Mouse (Mus musculus) layer of hippocampus, postnatal 36 days (tissue): ENCODE measurements around the gene Zbtb44. TPM values are rescaled to one million over a fixed set of nuclear protein-coding genes. Genes with fewer than 3 reads are reported as not detected.

Experiments
- DNase-seq, 2 experiments: peaks; one replicate each; pipeline ENCODE4 v3.0.0; 2022
- total RNA-seq, 2 experiments: library from RNA; stranded (reverse); gene quantifications; 2 replicates each; pipeline ENCODE4 v1.2.3; 2021

Zbtb44 gene
- total RNA-seq, 2 experiments from 2014 or later = 42.0 to 42.1 TPM

DNA sequence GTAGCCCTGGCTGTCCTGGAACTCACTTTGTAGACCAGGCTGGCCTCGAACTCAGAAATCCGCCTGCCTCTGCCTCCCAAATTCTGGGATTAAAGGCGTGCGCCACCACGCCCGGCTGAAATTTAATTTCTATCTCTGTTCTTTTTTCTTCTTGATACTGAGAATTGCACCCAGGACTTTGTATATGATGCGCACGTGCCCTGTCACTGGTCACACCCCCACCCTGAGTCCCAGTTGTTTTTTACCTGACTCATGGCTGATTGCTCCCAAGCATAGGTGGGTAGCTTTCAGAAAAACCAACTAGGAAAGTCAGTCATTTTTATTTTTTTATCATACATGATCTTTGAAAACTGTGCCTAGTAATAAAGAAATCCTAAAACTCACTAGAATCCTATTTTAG is 40.3 kb downstream of the Zbtb44 start:
- no peak for DNase-seq

DNA sequence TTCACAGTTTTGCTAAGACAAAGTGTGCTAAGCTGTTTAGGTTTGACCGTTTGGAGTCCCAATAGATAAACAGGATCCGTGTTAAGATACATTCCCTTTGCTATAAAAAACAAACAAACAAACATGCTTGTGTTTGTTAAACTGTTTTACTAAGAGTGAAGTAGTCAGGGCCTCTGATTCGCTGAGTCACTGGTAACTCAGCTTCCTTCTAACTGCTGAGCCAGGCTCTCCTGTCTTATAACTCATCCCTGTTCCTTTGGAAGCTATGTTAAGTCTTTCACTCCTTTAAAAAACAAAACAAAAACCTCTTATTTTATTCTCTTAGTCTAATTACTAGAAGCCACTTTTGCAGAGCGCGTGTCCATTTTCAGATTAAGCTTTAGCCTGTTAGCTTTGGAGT is 41.8 kb downstream of the Zbtb44 start:
- DNase-seq = no peak

- DNase-seq = no peak
Measured at GRCm38 (mm10) chr9:31073797-31074196, 43.4 kb downstream of the Zbtb44 start.

DNA sequence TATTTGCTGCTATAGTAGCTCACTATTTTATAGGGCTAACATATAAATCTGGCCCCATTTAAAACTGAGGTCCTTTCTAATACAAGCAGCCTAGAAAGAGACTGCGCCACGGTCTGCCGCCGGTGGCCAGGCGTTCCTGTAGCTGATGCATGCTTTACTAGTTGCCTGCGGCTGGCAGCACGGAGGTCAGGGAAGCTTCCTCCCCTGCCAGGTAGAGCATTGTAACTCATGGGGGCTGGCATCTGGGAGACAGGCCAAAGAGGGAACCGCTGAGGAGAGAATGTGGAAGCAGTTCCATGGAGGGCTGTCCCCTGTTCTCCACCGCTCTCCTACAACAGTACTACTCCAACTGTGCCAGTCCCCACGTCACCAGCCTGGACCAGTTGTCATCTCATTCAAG is 44.4 kb downstream of the Zbtb44 start:
- no peak for DNase-seq

- DNase-seq = no peak
Measured at GRCm38 (mm10) chr9:31080726-31081125, 50.3 kb downstream of the Zbtb44 start.

- peak; percentile 66 to 77 for DNase-seq
Measured at GRCm38 (mm10) chr9:31082054-31082666, 51.7 kb downstream of the Zbtb44 start.

DNA sequence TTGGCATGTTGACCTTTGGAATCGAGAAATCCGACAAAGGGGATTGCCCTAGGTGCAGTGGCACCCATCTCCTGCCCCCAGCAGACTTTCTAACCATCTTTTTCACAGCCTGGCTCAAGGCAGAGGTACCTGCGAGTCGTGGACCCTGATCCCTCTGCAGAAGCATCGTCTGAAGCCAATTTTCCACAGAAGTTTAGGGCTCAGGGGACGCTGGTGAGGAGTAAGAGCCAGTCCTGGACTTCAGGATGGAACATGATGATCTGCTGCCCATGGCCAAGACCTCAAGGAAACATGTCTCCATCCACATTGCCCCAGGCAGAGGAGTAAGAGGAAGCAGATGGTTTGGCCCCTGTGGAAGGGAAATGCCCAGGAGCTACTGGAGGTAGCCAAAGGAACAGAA is 52.3 kb downstream of the Zbtb44 start:
- no peak for DNase-seq

- DNase-seq = no peak
Measured at GRCm38 (mm10) chr9:31085556-31085955, 55.1 kb downstream of the Zbtb44 start.

DNA sequence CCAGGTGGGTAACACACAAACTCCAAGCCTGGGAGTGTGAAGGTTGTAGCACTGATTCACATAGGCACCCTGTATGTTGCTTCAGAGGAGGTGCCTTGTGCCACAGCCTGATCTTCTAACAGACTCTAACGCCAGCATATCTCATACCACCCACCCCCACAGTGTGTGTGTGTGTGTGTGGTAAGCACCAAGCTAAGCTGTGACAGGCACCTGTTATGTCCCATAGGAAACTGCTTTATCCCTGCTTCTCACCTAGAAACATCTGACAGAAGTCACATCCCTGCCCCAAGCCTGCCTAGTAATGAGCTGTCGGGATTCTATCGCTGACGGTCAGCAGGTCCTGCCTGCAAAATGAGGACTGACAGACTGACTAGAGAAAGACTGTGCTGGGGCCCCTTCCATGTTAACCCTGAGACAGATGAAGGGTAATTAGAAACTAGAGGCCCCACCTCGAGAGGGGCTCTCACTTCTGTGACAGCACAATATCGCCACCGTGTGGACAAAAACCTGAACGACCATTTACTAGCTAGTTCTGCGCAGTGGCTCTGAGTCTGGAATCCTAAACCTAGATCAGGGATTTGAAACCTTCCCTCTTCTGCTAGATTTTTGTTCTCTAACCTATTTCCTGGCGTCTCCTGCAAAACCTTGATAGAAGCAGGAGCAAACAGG is 55.8 kb downstream of the Zbtb44 start:
- DNase-seq = peak; percentile 47 to 65

DNA sequence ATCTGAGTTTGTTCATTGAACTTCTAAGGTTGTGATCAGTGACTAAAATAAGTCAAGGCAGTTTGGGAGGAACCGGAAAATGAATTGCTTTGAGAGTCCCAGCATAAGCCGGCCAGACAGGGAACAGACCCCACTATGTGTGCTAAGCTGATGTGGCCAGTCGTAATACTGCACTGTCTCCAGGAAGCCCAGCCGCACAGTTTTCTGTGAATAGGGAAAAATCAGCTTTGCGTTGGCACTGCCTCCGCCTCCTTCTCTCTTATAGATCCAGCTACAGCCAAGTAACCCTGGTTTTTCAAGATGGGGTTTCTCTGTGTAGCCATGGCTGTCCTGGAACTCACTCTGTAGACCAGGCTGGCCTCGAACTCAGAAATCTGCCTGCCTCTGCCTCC is 56.3 kb downstream of the Zbtb44 start:
- no peak for DNase-seq

DNA sequence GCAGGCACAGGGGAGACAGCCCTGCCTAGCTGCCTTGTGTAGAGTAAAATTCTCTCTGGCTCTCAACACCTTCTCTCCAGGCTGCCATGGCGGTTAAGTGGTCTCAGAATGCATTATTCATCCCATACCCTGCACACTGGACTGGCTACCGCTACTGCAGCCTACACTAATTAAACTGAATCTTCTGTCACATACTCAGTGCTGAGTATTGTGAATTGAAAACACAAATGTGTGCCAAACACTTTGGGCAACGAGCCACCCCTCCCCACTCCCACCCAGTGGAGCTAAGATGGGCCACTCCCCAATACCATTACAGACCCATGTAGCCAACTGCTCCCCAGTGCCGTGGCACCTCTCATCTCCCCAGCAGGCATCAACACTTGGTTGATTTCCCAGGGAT is 57.0 kb downstream of the Zbtb44 start:
- no peak for DNase-seq

DNA sequence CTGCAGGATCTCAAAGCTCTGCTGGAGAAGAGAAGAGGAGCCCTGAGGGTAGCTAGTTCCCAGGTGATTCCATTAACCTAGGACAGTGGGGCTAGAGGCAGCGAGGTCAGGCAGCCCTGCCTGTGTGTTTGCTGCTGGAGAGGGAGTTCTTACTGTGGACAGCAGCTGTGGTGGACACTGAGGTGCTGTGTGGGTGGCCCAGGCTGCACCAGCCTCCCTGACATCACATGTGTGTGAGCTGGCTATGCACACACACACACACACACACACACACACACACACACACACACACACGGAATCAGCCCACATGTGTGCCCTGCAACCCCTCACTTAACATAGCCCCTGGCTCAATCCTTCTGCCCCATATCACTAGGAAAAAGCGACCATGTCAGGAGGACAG is 57.7 kb downstream of the Zbtb44 start:
- DNase-seq = no peak

- DNase-seq = no peak
Measured at GRCm38 (mm10) chr9:31088883-31089282, 58.4 kb downstream of the Zbtb44 start.

GRCm38 (mm10) chr9:31089541-31089940 is 59.1 kb downstream of the Zbtb44 start:
- no peak for DNase-seq

DNA sequence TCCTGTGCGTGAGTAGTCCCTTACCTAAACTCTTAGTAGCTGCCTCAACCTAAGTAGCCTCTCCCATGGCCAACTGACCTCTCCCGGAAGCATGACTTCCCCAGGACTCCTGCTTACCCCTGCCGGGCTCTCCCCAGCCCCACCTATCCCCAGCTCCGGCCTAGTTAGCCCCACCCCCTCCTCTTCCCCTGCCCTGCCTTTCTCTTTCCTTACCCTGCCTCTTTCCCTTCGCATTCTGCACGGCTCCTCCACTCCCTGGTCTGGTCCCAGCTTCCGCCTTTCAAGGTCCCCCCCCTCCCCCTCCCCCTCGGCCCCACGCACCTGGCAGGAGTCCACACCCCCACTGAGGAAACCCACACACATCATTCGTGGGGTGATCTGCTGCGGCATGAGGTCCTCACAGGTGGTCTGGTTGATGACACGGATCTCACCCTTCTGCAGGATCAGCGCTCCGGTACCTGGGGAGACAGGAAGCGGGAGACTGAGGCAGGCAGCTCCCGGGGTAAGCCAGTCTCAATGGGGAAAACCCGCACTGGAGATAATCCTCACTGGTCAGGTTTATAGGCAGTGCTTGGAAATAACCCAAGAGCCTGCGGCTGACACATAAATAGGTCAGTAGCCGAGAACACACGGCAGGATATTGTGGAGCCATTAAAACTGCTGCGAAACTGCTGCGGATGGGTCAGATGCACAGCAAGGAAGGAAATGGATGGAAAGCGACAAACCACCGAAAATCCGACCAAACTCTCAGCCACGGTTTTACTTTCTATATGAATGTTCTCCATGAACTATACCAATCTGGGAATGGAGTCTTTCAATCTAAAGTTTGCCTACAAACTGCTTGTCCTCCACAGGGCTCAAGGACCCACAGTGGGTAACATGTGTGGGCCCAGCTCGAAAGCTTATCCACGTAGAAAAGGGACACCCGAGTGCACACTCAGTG is 59.9 kb downstream of the Zbtb44 start:
- DNase-seq = no peak

DNA sequence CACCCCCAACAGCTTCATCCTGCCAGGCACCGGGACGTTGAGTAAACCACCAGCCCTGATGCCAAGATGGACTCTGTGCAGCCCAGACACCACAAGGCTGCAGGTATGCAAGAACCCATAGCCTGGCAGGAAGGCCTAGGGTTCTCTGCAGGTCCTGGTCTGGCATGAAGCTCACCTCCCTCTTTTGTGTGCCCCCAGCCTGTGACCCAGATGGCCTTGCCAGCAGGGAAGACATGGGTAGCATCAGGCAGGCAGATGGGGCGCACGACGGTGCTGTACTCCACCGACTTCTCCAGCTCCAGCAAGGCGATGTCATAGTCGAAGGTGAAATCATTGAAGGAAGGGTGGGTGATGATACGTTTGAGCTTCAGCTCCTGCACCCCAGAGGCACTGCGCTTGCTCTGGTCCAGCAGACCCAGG is 60.7 kb downstream of the Zbtb44 start:
- DNase-seq = no peak

DNA sequence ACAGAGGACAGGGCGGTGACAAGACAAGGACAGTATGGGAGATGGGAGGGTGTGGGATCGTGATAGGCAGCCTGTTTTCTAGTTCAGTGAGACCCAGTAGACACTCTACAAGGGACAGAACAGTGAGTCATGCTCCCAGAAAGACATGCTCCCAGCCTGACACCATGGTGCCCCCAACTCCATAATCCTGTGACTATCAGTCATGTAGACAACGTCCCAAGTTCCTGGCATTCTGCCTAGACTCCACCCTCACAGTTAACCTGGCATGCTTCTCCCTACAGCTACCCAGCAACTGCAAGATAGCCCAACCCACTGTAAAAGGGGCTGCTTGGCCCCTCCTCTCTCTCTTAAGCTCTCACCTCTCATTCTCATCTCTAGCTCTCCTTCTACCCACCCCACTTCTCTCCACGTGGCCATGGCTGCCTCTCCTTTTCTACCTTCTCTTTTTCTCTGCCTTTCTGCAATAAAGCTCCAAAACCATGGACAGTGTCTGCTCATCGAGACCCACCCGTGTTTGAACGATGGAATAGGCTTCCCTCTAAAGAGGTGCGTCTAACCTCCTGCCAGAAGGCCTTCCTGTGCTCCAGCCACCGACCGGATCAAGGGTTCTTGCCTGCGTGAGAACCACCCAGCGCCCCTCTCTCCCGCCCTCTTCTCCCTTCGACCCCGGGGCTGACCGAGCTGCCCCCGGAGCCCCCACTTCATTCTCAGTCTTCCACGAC is 61.8 kb downstream of the Zbtb44 start:
- no peak for DNase-seq

GRCm38 (mm10) chr9:31092833-31093195 is 62.4 kb downstream of the Zbtb44 start:
- no peak for DNase-seq

DNA sequence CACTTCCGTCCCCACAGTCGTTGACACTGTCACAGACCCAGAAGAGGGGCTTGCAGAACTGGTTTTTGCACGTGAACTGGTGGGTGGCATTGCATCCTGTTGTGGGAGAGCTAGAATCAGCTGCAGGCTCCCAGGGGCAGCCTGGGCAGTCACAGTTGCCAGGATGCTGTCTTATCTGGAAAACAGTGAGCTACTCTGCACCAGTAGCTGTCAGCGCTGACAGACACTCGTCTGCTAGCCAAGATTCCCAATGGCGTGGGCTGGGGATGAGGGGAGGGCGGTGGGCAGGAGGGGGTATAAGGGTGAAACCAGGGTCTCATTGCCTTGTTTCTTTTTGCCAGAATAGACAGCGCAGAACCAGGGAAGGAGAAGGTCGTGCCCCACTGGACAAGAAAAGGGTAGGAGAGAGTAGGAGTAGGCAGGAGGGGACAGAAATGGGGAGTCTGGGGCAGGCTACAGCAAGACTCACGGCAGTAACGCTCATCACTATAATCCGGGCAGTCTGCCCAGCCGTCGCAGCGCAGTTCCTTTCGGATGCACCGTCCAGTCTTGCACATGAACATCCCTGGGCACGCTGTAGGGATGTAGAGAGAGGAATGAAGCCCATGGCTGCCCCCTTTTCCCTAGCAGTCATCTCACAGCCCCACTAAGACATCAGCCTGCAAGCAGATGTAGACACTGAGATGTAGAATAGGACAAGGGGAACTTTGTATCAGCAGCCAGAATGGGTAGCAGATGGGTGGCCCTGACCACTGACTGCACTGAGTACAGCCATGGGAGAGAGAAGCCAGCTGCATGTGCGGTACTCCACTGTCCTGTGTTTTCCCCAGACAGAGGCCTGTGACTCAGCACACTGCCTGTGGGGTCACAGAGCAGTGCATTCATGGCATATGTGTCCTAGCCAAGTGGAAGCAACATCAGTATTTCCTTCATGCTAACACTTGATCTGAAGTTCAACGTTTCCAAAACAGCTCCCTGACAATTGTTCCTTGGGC is 66.9 kb downstream of the Zbtb44 start:
- peak in 1 of 2 experiments; percentile 17 for DNase-seq

GRCm38 (mm10) chr9:31098118-31098517 is 67.7 kb downstream of the Zbtb44 start:
- no peak for DNase-seq

- DNase-seq = no peak
Measured at GRCm38 (mm10) chr9:31108464-31108863, 78.0 kb downstream of the Zbtb44 start.
